10 mouse cellular contexts compared by ENCODE assay signal in the genomic region with DNA sequence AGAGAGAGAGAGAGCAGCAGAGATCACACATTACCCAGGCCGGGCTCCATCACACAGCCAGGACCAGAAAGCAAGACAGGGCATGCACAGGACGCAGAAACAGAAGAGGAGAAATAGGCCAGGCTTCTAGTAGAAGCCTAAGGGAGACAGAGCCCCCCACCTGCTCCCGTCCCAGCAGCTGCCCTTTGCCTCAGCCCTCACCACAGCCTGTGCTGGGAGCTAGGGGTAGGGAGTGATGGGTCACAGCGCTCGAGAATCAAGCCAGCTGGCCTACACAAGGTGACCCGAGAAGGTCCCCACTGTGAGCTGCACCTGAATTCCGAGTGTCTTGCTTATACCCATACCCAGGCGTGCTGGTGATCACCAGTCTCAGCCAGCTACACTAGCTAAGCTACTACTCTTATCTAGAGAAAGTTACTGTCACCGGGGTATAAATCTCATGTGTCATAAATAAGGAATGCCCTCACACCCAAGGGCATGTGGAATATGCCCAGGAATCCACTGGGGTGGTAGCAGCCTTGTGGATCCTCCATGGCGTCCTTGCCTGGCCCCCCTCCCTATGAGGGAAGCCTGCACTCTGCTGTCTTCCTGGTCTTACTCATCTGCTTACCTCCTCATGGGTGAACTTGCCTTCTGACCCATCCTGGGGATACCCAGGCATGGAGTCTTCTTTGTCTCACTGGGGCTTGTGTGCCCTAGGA.
DNase-seq lines count a peak whose midpoint lies in the region; ATAC-seq lines count a peak whose summit lies in the region.
"Had no signal": no experiment of that assay in that cellular context is flagged by ENCODE, and none has a peak within 500 bp of the region (broad histone marks: within the 10 kb centered on the region; RNA-seq: fewer than 3 reads in every experiment).

No protein-coding gene starts in this region.

- H3K27ac ChIP-seq in lung, embryonic 16.5 days (ENCODE audit: low read length), result peak overlapping the region; percentile 82
- peak overlapping the region; percentile 82 for H3K27ac ChIP-seq in intestine, embryonic 16.5 days (ENCODE audit: low read length)
- peak overlapping the region; percentile 60 for H3K27ac ChIP-seq in stomach, embryonic 16.5 days (ENCODE audit: low read length)
- H3K27ac ChIP-seq: kidney, postnatal 0 days had no signal

- DNase-seq in cerebellum, adult 8-10 months, result peak; percentile 27
- no peak for DNase-seq in cerebellum, adult 11-12 months
- DNase-seq in lung, postnatal 10 days, result no peak
- DNase-seq in frontal cortex, postnatal 10 days (ENCODE audit: low spot score in 2 of 2), result no peak
- DNase-seq in gastrocnemius, postnatal 10 days, result no peak
- DNase-seq: thymus, postnatal 4 days had no signal

- no peaks in the 10 kb centered on the region for H3K36me3 ChIP-seq in lung, embryonic 16.5 days (ENCODE audit: control insufficient read depth, insufficient read depth, low read length)
- H3K36me3 ChIP-seq in intestine, embryonic 16.5 days (ENCODE audit: control insufficient read depth, insufficient read depth, low read length), result no peaks in the 10 kb centered on the region
- H3K36me3 ChIP-seq in stomach, embryonic 16.5 days (ENCODE audit: control insufficient read depth, insufficient read depth, low read length), result no peaks in the 10 kb centered on the region

- WGBS in lung, embryonic 16.5 days, result 71% methylated on average over 10 of the region's 10 CpGs
- WGBS in intestine, embryonic 16.5 days, result 63% methylated on average over 10 of the region's 10 CpGs
- 69% methylated on average over 10 of the region's 10 CpGs for WGBS in stomach, embryonic 16.5 days

- no peak overlapping the region; the same call in 1 of the 2 replicates for H3K9ac ChIP-seq in lung, embryonic 16.5 days (ENCODE audit: low read length)
- H3K9ac ChIP-seq in intestine, embryonic 16.5 days (ENCODE audit: low read depth, low read length), result no peak overlapping the region; the same call in 1 of the 2 replicates
- peak overlapping the region; percentile 39 for H3K9ac ChIP-seq in stomach, embryonic 16.5 days (ENCODE audit: low read length)

- H3K9me3 ChIP-seq in lung, embryonic 16.5 days (ENCODE audit: control insufficient read depth, low read length), result no peaks in the 10 kb centered on the region
- no peaks in the 10 kb centered on the region for H3K9me3 ChIP-seq in intestine, embryonic 16.5 days (ENCODE audit: control insufficient read depth, low read length)
- no peaks in the 10 kb centered on the region for H3K9me3 ChIP-seq in stomach, embryonic 16.5 days (replicated peaks; ENCODE audit: control insufficient read depth, low read length)

- 0 out of 2 replicates have a peak, but pooled peaks have one; percentile 2 for ATAC-seq in lung, embryonic 16.5 days (ENCODE audit: low read depth)
- ATAC-seq in intestine, embryonic 16.5 days, result no peak
- ATAC-seq in stomach, embryonic 16.5 days (ENCODE audit: insufficient read depth, low FRiP score), result 0 out of 2 replicates have a peak, but pooled peaks have one; percentile 4

- peaks cover 46% of the 10 kb centered on the region for H3K4me1 ChIP-seq in lung, embryonic 16.5 days (replicated peaks; ENCODE audit: control insufficient read depth, insufficient read depth, low read length)
- peaks cover 22% of the 10 kb centered on the region for H3K4me1 ChIP-seq in intestine, embryonic 16.5 days (ENCODE audit: control insufficient read depth, insufficient read depth, low read length)
- peaks cover 22% of the 10 kb centered on the region for H3K4me1 ChIP-seq in stomach, embryonic 16.5 days (ENCODE audit: control insufficient read depth, insufficient read depth, low read length)

- H3K4me2 ChIP-seq in lung, embryonic 16.5 days (ENCODE audit: low read depth, low read length), result no peak overlapping the region
- no peak overlapping the region for H3K4me2 ChIP-seq in intestine, embryonic 16.5 days (ENCODE audit: low read depth, low read length)
- no peak overlapping the region for H3K4me2 ChIP-seq in stomach, embryonic 16.5 days (ENCODE audit: low read depth, low read length)

- no peak overlapping the region for H3K4me3 ChIP-seq in lung, embryonic 16.5 days (ENCODE audit: low read length)
- no peak overlapping the region for H3K4me3 ChIP-seq in intestine, embryonic 16.5 days (ENCODE audit: low read length)
- no peak overlapping the region for H3K4me3 ChIP-seq in stomach, embryonic 16.5 days (replicated peaks; ENCODE audit: low read length)

- no peaks in the 10 kb centered on the region for H3K27me3 ChIP-seq in lung, embryonic 16.5 days (ENCODE audit: control insufficient read depth, insufficient read depth, low read depth, low read length)
- H3K27me3 ChIP-seq in intestine, embryonic 16.5 days (replicated peaks; ENCODE audit: control insufficient read depth, insufficient read depth, low read length), result no peaks in the 10 kb centered on the region
- H3K27me3 ChIP-seq in stomach, embryonic 16.5 days (ENCODE audit: control insufficient read depth, insufficient read depth, low read length), result no peaks in the 10 kb centered on the region
